Mouse (Mus musculus) limb, embryonic 11.5 days (tissue): ENCODE measurements around the gene Pik3r4. TPM values are rescaled to one million over a fixed set of nuclear protein-coding genes. Genes with fewer than 3 reads are reported as not detected.

ENCODE experiments used
- ATAC-seq: fragments of 200-750 bp; cut with Nextera tagmentation; 2 replicates; pipeline ENCODE4 v1.8.0; 2017; ENCODE audit warnings: low read depth; ENCODE audit not compliant: insufficient number of reproducible peaks, low FRiP score, low TSS enrichment
- DNase-seq: peaks from one replicate; pipeline ENCODE4 v3.0.0-alpha.2; 2015; ENCODE audit warnings: low spot score
- H3K27ac ChIP-seq: fragments of 300-500 bp; sonication (generic); replicated peaks from 2 replicates; pipeline ENCODE4 v1.5.1; 2014; ENCODE audit warnings: low read depth, mild to moderate bottlenecking, low read length
- H3K27me3 ChIP-seq: fragments of 300-500 bp; sonication (generic); 2 replicates; pipeline ENCODE4 v1.6.1; 2014; ENCODE audit warnings: mild to moderate bottlenecking, low read length, mixed read lengths; ENCODE audit not compliant: control insufficient read depth, insufficient read depth
- H3K36me3 ChIP-seq: fragments of 300-500 bp; sonication (generic); 2 replicates; pipeline ENCODE4 v1.6.1; 2014; ENCODE audit warnings: mild to moderate bottlenecking, low read length, moderate library complexity, mixed read lengths; ENCODE audit not compliant: control insufficient read depth, insufficient read depth
- H3K4me1 ChIP-seq: fragments of 300-500 bp; sonication (generic); 2 replicates; pipeline ENCODE4 v1.6.1; 2014; ENCODE audit warnings: low read length, mixed read lengths; ENCODE audit not compliant: control insufficient read depth, insufficient read depth
- H3K4me2 ChIP-seq: fragments of 300-500 bp; sonication (generic); 2 replicates; pipeline ENCODE4 v1.6.1; 2014; ENCODE audit warnings: low read depth, mild to moderate bottlenecking, moderate library complexity; ENCODE audit not compliant: severe bottlenecking
- H3K4me3 ChIP-seq: fragments of 300-500 bp; sonication (generic); 2 replicates; pipeline ENCODE4 v1.5.1; 2014; ENCODE audit warnings: low read depth, low read length
- H3K9ac ChIP-seq: fragments of 300-500 bp; sonication (generic); 2 replicates; pipeline ENCODE4 v1.6.1; 2014; ENCODE audit warnings: mild to moderate bottlenecking, low read length
- H3K9me3 ChIP-seq: fragments of 300-500 bp; sonication (generic); 2 replicates; pipeline ENCODE4 v1.6.1; 2016; ENCODE audit warnings: low read length; ENCODE audit not compliant: control insufficient read depth
- WGBS: fragments of 180-500 bp; shearing (Covaris S2); extraction: QIAGEN DNeasy Blood & Tissue Kit; methylation state at CpG from one replicate; pipeline ENCODE4 v1.1.7; 2014; 5-methylcytosine and 5-hydroxymethylcytosine counted together
- polyA plus RNA-seq: library from polyadenylated mRNA; unstranded; fragments of >200 nt; fragmentation: Nextera tagmentation; extraction: Ambion mirVana; gene quantifications from 2 replicates; pipeline ENCODE4 v1.2.1, GENCODE M21; 2014

The Pik3r4 gene
- polyA plus RNA-seq, 1 experiment from 2014 or later: 29.6 TPM

- no peaks in the 10 kb centered on the region for H3K9me3 ChIP-seq
- no peaks in the 10 kb centered on the region for H3K27me3 ChIP-seq
- ATAC-seq: no peak
- no peak for DNase-seq
- no peaks in the 10 kb centered on the region for H3K4me1 ChIP-seq
- H3K4me2 ChIP-seq: no peak overlapping the region
- no peaks in the 10 kb centered on the region for H3K36me3 ChIP-seq
- no peak overlapping the region for H3K9ac ChIP-seq
- H3K27ac ChIP-seq: no peak overlapping the region
- no peak overlapping the region for H3K4me3 ChIP-seq
- WGBS: 91% methylated on average over 16 of the region's 16 CpGs
These were observed 61.6 kb downstream of the Pik3r4 start for GRCm38 (mm10) chr9:105704226-105704932.

GRCm38 (mm10) chr9:105705011-105705410, 62.2 kb downstream of the Pik3r4 start:
- WGBS: 96% methylated on average over 1 of the region's 1 CpGs
- no peak overlapping the region for H3K27ac ChIP-seq
- H3K27me3 ChIP-seq: no peaks in the 10 kb centered on the region

DNA sequence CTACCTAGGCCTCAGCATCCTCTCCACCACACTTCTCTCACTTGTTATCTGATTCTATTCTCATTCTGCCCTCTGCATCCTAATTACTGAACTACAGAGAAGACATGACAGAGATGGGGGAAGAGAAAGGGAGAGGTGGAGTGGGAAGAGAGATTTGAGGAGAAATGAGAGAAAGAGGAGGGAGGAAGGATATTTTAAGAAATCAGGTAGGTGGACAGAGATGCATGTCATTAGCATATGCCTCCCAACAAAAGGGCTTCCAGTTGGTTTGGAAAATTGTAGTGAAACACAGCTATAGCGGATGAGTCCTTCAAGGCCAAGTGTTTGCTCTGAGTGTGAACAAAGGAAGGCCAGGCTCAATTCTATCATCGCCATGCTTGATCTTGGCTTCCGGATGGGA, 69.3 kb downstream of the Pik3r4 start:
- no peak overlapping the region for H3K4me2 ChIP-seq
- no peak overlapping the region for H3K4me3 ChIP-seq
- no peak for ATAC-seq
- DNase-seq: no peak
- no peak overlapping the region for H3K9ac ChIP-seq
- no peaks in the 10 kb centered on the region for H3K9me3 ChIP-seq
- H3K4me1 ChIP-seq: no peaks in the 10 kb centered on the region
- no peaks in the 10 kb centered on the region for H3K27me3 ChIP-seq
- no peak overlapping the region for H3K27ac ChIP-seq
- H3K36me3 ChIP-seq: no peaks in the 10 kb centered on the region
- WGBS: 96% methylated on average over 3 of the region's 3 CpGs

More at GRCm38 (mm10) chr9:105705011-105705410, 62.2 kb downstream of the Pik3r4 start:
- H3K9me3 ChIP-seq: no peaks in the 10 kb centered on the region
- no peaks in the 10 kb centered on the region for H3K36me3 ChIP-seq
- no peaks in the 10 kb centered on the region for H3K4me1 ChIP-seq
- no peak for ATAC-seq
- H3K9ac ChIP-seq: no peak overlapping the region
- no peak overlapping the region for H3K4me3 ChIP-seq
- DNase-seq: no peak
- H3K4me2 ChIP-seq: no peak overlapping the region

DNA sequence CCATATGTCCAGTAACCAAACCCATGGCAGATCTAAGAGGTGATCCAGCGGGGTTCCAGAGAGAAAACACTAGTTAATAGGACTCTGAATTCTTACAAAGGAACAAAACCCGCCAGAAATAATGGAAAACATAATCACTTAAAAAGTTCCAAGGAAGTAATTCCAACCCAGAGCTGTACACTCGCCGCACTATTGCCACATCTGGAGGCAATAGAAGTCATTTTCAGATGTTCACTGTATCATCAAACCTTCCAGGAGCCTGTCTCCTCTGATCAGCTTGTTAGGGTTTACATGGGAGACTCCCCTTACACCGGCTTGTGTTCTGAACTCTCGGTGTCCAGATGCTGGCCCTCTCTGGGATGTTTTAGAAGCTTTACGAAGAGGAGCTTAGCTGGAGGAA, 76.6 kb downstream of the Pik3r4 start:
- DNase-seq (peak; percentile 25), ATAC-seq (no peak)
- H3K4me2 ChIP-seq: no peak overlapping the region
- H3K9ac ChIP-seq: no peak overlapping the region
- no peaks in the 10 kb centered on the region for H3K36me3 ChIP-seq
- H3K27ac ChIP-seq: no peak overlapping the region
- no peak overlapping the region for H3K4me3 ChIP-seq
- WGBS: 25% methylated on average over 7 of the region's 7 CpGs
- no peaks in the 10 kb centered on the region for H3K9me3 ChIP-seq
- H3K27me3 ChIP-seq: no peaks in the 10 kb centered on the region
- no peaks in the 10 kb centered on the region for H3K4me1 ChIP-seq

DNA sequence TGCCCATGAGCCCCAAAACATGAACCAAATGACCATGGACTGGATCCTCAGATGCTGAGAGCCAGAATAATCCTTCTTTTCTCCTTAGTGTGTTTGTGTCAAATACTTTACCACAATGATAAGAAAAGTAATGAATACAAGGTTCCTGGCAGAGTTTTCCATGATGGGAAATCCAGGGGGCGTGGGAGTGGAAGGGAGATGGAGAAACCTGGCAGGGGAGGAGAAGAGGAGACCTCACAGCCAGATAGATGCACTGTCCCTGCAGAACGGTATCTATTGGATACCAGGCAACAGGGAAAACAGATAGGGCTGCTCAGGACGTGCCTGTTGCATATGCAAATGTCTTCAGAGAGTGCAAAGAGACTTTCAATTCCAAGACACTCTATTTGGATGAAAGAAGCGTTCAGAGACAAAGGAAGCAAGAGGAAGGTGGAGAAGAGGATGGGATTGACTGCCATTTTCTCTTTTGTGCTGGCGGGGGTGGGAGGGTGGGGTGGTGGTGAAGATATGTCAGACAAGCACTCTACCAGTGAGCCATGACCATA, 77.1 kb downstream of the Pik3r4 start:
- WGBS: 60% methylated on average over 5 of the region's 5 CpGs
- no peak overlapping the region for H3K4me2 ChIP-seq

GRCm38 (mm10) chr9:105720430-105720829, 77.7 kb downstream of the Pik3r4 start:
- Histone ChIP-seq H3K9ac (no peak overlapping the region), H3K4me3 (no peak overlapping the region), H3K4me1 (no peaks in the 10 kb centered on the region), H3K36me3 (no peaks in the 10 kb centered on the region), H3K27me3 (no peaks in the 10 kb centered on the region), H3K27ac (no peak overlapping the region), H3K4me2 (no peak overlapping the region), H3K9me3 (no peaks in the 10 kb centered on the region)
- ATAC-seq (no peak), DNase-seq (no peak)
- 80% methylated on average over 4 of the region's 4 CpGs for WGBS

More for the DNA sequence above, 77.1 kb downstream of the Pik3r4 start:
- no peak for ATAC-seq
- no peak overlapping the region for H3K9ac ChIP-seq
- H3K36me3 ChIP-seq: no peaks in the 10 kb centered on the region
- H3K4me3 ChIP-seq: no peak overlapping the region
- H3K27me3 ChIP-seq: no peaks in the 10 kb centered on the region
- H3K27ac ChIP-seq: no peak overlapping the region
- no peaks in the 10 kb centered on the region for H3K9me3 ChIP-seq
- no peaks in the 10 kb centered on the region for H3K4me1 ChIP-seq
- DNase-seq: no peak

DNA sequence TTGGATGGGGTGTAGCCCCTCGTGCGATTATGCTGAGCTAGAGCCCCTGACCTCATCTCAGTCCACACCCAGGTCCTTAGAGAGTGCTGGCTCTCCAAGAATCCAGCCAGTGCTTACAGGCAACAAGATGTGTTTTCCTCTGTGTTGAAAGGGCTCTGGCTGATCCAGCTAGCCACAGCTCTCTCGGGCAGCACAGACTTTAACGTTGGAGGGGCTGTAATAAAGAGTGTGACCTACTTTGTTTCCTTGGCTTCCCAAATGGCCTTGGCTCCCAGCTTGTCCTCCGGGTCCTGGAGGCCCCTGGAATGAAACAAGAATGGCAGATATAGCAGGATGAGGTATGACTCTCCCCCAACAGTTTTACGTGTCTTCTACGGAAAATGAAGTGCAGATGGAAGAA, 89.2 kb downstream of the Pik3r4 start:
- DNase-seq (no peak), ATAC-seq (no peak)
- Histone ChIP-seq H3K36me3 (no peaks in the 10 kb centered on the region), H3K9me3 (no peaks in the 10 kb centered on the region), H3K4me2 (no peak overlapping the region), H3K4me3 (no peak overlapping the region), H3K27me3 (no peaks in the 10 kb centered on the region), H3K27ac (no peak overlapping the region), H3K4me1 (no peaks in the 10 kb centered on the region), H3K9ac (no peak overlapping the region)
- 60% methylated on average over 7 of the region's 7 CpGs for WGBS

DNA sequence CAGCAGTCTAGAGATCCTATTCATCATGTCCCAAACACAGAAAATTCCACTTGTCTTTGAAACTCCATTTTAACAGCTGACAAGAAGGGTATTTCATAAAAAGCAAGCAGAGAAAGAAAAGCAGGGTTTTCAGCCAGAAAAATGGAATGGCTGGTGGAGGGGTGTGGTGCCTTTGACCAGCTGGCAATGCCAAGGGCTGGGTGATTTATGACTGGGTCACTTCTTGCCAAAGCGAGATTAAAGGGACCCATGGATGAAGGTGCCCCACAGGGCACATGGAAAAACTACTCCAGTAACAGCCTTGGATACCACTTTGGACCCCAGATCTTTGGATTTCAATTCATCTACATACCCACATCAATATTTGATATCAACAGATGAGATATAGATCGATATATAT, 91.9 kb downstream of the Pik3r4 start:
- Histone ChIP-seq H3K27ac (no peak overlapping the region), H3K4me2 (no peak overlapping the region), H3K27me3 (no peaks in the 10 kb centered on the region), H3K9me3 (no peaks in the 10 kb centered on the region), H3K9ac (no peak overlapping the region), H3K4me1 (no peaks in the 10 kb centered on the region), H3K4me3 (no peak overlapping the region), H3K36me3 (no peaks in the 10 kb centered on the region)
- WGBS: 63% methylated on average over 2 of the region's 2 CpGs
- DNase-seq (no peak), ATAC-seq (no peak)

DNA sequence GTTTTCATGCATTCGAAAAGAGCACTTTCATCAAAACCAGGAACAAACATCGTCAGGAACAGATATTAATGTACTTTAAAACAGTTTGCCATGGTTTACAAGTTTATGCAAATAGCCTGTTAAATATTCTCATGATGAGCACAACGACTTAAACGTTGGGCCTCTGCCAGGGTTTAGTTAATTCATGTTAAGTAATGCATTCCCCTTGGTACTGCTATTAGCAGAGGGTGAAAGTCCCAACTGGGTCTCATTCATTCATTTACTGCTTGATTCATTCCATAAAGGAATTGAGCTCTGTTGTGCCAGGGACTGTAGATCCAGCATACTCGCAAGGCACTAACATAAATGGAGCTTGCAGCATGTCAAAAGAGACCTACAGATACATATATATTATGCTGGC, 92.4 kb downstream of the Pik3r4 start:
- H3K27ac ChIP-seq: no peak overlapping the region

More for the DNA sequence above, 92.4 kb downstream of the Pik3r4 start:
- no peak overlapping the region for H3K4me3 ChIP-seq
- DNase-seq (no peak), ATAC-seq (no peak)
- no peaks in the 10 kb centered on the region for H3K9me3 ChIP-seq
- H3K36me3 ChIP-seq: no peaks in the 10 kb centered on the region
- H3K4me2 ChIP-seq: no peak overlapping the region
- H3K4me1 ChIP-seq: no peaks in the 10 kb centered on the region
- H3K27me3 ChIP-seq: no peaks in the 10 kb centered on the region
- H3K9ac ChIP-seq: no peak overlapping the region
- 88% methylated on average over 5 of the region's 5 CpGs for WGBS
